Mouse (Mus musculus) retina, embryonic 14.5 days (tissue): ENCODE data around the gene Zic1.

Source experiments
- DNase-seq: peaks from one replicate; pipeline ENCODE4 v3.0.0-alpha.2; 2015; ENCODE audit warnings: low spot score

Gene Zic1

GRCm38 (mm10) chr9:91384693-91385560, 19.3 kb upstream of the Zic1 start:
- DNase-seq: no peak

GRCm38 (mm10) chr9:91384136-91384500, 18.5 kb upstream of the Zic1 start:
- peak; percentile 65 for DNase-seq

GRCm38 (mm10) chr9:91383441-91384135, 18.0 kb upstream of the Zic1 start:
- no peak for DNase-seq

GRCm38 (mm10) chr9:91382471-91383255, 17.1 kb upstream of the Zic1 start:
- no peak for DNase-seq

- no peak for DNase-seq
These were observed 16.4 kb upstream of the Zic1 start for GRCm38 (mm10) chr9:91382111-91382379.

- DNase-seq: peak; percentile 77
These were observed 15.9 kb upstream of the Zic1 start for GRCm38 (mm10) chr9:91381284-91382110.

GRCm38 (mm10) chr9:91380458-91380914, 14.9 kb upstream of the Zic1 start:
- DNase-seq: no peak

- no peak for DNase-seq
These were observed 14.3 kb upstream of the Zic1 start for GRCm38 (mm10) chr9:91379781-91380457.

GRCm38 (mm10) chr9:91379300-91379635, 13.7 kb upstream of the Zic1 start:
- no peak for DNase-seq

- DNase-seq: peak; percentile 63
These were observed 13.0 kb upstream of the Zic1 start for GRCm38 (mm10) chr9:91378411-91379299.

GRCm38 (mm10) chr9:91377873-91378150, 12.2 kb upstream of the Zic1 start:
- peak; percentile 74 for DNase-seq

GRCm38 (mm10) chr9:91377036-91377872, 11.6 kb upstream of the Zic1 start:
- no peak for DNase-seq

GRCm38 (mm10) chr9:91374665-91375064, 9.1 kb upstream of the Zic1 start:
- no peak for DNase-seq

- DNase-seq: no peak
These were observed 8.4 kb upstream of the Zic1 start for GRCm38 (mm10) chr9:91373811-91374575.

- no peak for DNase-seq
These were observed 6.0 kb upstream of the Zic1 start for GRCm38 (mm10) chr9:91371608-91372007.

- DNase-seq: no peak
These were observed 5.4 kb upstream of the Zic1 start for GRCm38 (mm10) chr9:91371011-91371410.

GRCm38 (mm10) chr9:91370191-91370708, 4.6 kb upstream of the Zic1 start:
- no peak for DNase-seq

- DNase-seq: no peak
These were observed 3.8 kb upstream of the Zic1 start for GRCm38 (mm10) chr9:91369293-91369991.
